Mouse (Mus musculus): ENCODE measurements around the gene Tbx5.

DNA sequence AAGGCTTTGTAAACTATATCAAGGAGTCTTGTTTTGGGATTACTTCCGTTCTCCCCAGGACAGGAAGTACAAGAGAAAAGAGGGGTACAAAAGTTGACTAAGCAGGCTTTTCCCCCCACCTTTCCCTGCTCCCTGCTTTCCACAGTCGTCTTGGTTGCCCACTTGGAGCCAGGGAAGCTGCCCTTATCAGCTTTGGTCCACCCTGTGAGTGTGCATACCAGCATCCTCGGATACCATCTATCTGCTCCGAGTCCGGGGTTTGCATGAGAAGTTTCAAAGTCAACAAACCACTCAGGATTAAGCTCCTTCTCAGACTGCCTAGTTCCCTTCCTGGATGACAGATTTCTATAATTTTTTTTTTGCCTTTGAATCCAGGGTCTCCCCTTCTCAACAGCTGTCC is 26.8 kb upstream of the Tbx5 start:
- TF ChIP-seq MYC (IDR thresholded peaks at IDR 0.05; ENCODE audit: low read depth, low read length) = no peak
- TF ChIP-seq NRF1 (IDR thresholded peaks at IDR 0.05; ENCODE audit: insufficient read depth, low read depth, low read length, poor library complexity, severe bottlenecking) = no peak
- TF ChIP-seq ZKSCAN1 (IDR thresholded peaks at IDR 0.05; ENCODE audit: low read depth, low read length) = no peak
- TF ChIP-seq CTCF (IDR thresholded peaks at IDR 0.05 in 2 of 3, conservative IDR thresholded peaks at IDR 0.05 in 1 of 3; ENCODE audit: control insufficient read depth in 1 of 3, insufficient read depth in 1 of 3, low read depth in 2 of 3, low read length in 3 of 3, poor library complexity in 1 of 3, severe bottlenecking in 1 of 3) = no peak
- no peak for TF ChIP-seq EP300 (IDR thresholded peaks at IDR 0.05; ENCODE audit: low read depth in 1 of 2, low read length in 2 of 2)
- no peak for TF ChIP-seq POLR2A (IDR thresholded peaks at IDR 0.05; ENCODE audit: control insufficient read depth in 1 of 2, insufficient read depth in 1 of 2, low read depth in 1 of 2, low read length in 2 of 2, poor library complexity in 1 of 2)
- TF ChIP-seq MEF2A (IDR thresholded peaks at IDR 0.05; ENCODE audit: extremely low read depth, insufficient replicate concordance, low read depth, low read length, poor library complexity, severe bottlenecking) = no peak
- TF ChIP-seq BHLHE40 (IDR thresholded peaks at IDR 0.05; ENCODE audit: borderline replicate concordance, low read depth, low read length) = no peak
- TF ChIP-seq USF1 (IDR thresholded peaks at IDR 0.05; ENCODE audit: low read depth, low read length) = no peak
- TF ChIP-seq SIN3A (IDR thresholded peaks at IDR 0.05; ENCODE audit: low read length) = no peak
- no peak for TF ChIP-seq E2F4 (IDR thresholded peaks at IDR 0.05; ENCODE audit: borderline replicate concordance, low read depth, low read length)
- TF ChIP-seq ZC3H11A (IDR thresholded peaks at IDR 0.05; ENCODE audit: low read depth, low read length) = no peak
- no peak for TF ChIP-seq POLR2AphosphoS5 (IDR thresholded peaks at IDR 0.05; ENCODE audit: borderline replicate concordance, low read depth, low read length)
